In genomic region chr4:133011821-133012775, GRCm38 (mm10) we compare ENCODE assay signal across 8 mouse cellular contexts. TPM values are rescaled to one million over a fixed set of nuclear protein-coding genes. Genes with fewer than 3 reads are reported as not detected.
DNase-seq lines count a peak whose midpoint lies in the region; ATAC-seq and TF ChIP-seq lines count a peak whose summit lies in the region.

No protein-coding gene starts in this region.

- H3K4me1 ChIP-seq in bone marrow macrophage, adult 2 months (ENCODE audit: control insufficient read depth, insufficient read depth, low read length), result 0 out of 2 replicates have a peak, but pooled peaks cover 3% of the 10 kb centered on the region
- peaks cover 52% of the 10 kb centered on the region for H3K4me1 ChIP-seq in forebrain, embryonic 15.5 days
- peaks cover 62% of the 10 kb centered on the region for H3K4me1 ChIP-seq in hindbrain, embryonic 12.5 days
- H3K4me1 ChIP-seq in liver, adult 2 months (ENCODE audit: control insufficient read depth, insufficient read depth, low read length), result peaks cover 6% of the 10 kb centered on the region

- peak overlapping the region; percentile 72 for H3K4me3 ChIP-seq in bone marrow macrophage, adult 2 months (ENCODE audit: insufficient read depth, low read length)
- peak overlapping the region; percentile 98 for H3K4me3 ChIP-seq in forebrain, embryonic 15.5 days
- peak overlapping the region; percentile 99 for H3K4me3 ChIP-seq in hindbrain, embryonic 12.5 days
- peak overlapping the region; percentile 87 for H3K4me3 ChIP-seq in liver, adult 2 months (ENCODE audit: insufficient read depth, low read depth, low read length)

- H3K36me3 ChIP-seq in forebrain, embryonic 15.5 days, result no peaks in the 10 kb centered on the region
- no peaks in the 10 kb centered on the region for H3K36me3 ChIP-seq in hindbrain, embryonic 12.5 days
- no peaks in the 10 kb centered on the region for H3K36me3 ChIP-seq in liver, adult 2 months (ENCODE audit: control insufficient read depth, insufficient read depth, low read length)

- H3K9me3 ChIP-seq in forebrain, embryonic 15.5 days, result no peaks in the 10 kb centered on the region
- H3K9me3 ChIP-seq in hindbrain, embryonic 12.5 days (replicated peaks), result no peaks in the 10 kb centered on the region

- peak overlapping the region; percentile 99 for H3K9ac ChIP-seq in forebrain, embryonic 15.5 days (replicated peaks)
- H3K9ac ChIP-seq in hindbrain, embryonic 12.5 days, result peak overlapping the region; percentile 100
- H3K9ac ChIP-seq in liver, adult 2 months (ENCODE audit: low read depth, low read length), result peak overlapping the region; percentile 97

- peak overlapping the region; percentile 94 for H3K4me2 ChIP-seq in forebrain, embryonic 15.5 days (replicated peaks)
- peak overlapping the region; percentile 99 for H3K4me2 ChIP-seq in hindbrain, embryonic 12.5 days (replicated peaks)

- H3K79me2 ChIP-seq in liver, adult 2 months (ENCODE audit: control insufficient read depth, insufficient read depth, low read length), result peaks cover 34% of the 10 kb centered on the region

- TF ChIP-seq CTCF in bone marrow macrophage, adult 2 months (IDR thresholded peaks at IDR 0.05; ENCODE audit: low read depth, low read length), result no peak
- TF ChIP-seq CTCF in liver, adult 2 months (IDR thresholded peaks at IDR 0.05; ENCODE audit: low read depth, low read length), result no peak

- H3K27ac ChIP-seq in bone marrow macrophage, adult 2 months (ENCODE audit: insufficient read depth, low read depth, low read length), result no peak overlapping the region
- H3K27ac ChIP-seq in forebrain, embryonic 15.5 days (replicated peaks), result peak overlapping the region; percentile 98
- peak overlapping the region; percentile 97 for H3K27ac ChIP-seq in hindbrain, embryonic 12.5 days
- H3K27ac ChIP-seq in liver, adult 2 months (replicated peaks; ENCODE audit: insufficient read depth, low read depth, low read length), result peak overlapping the region; percentile 93

- ATAC-seq in forebrain, embryonic 15.5 days (replicated peaks), result peak; percentile 11; the same call in 1 of the 2 replicates
- ATAC-seq in hindbrain, embryonic 12.5 days (ENCODE audit: low FRiP score), result peak; percentile 4; the same call in 1 of the 2 replicates

- DNase-seq in left cerebral cortex, postnatal 36 days (ENCODE audit: low spot score in 2 of 2), result peak; percentile 38 to 63
- DNase-seq in left cerebral cortex, adult 8-10 months (ENCODE audit: low spot score in 2 of 2), result no peak
- no peak for DNase-seq in liver, adult 2 months (ENCODE audit: extremely low read depth, low read depth, low spot score)
- peak; percentile 25 to 33 for DNase-seq in natural killer cell, adult 2 months (ENCODE audit: low spot score in 2 of 2)
- DNase-seq in thymus, postnatal 4 days, result peak; percentile 81

- WGBS in forebrain, embryonic 15.5 days, result under 1% methylated on average over 68 of the region's 84 CpGs
- under 1% methylated on average over 60 of the region's 84 CpGs for WGBS in hindbrain, embryonic 12.5 days
- under 1% methylated on average over 64 of the region's 84 CpGs for WGBS in liver, adult 2 months

- H3K27me3 ChIP-seq in forebrain, embryonic 15.5 days, result peaks cover 12% of the 10 kb centered on the region
- peaks cover 19% of the 10 kb centered on the region for H3K27me3 ChIP-seq in hindbrain, embryonic 12.5 days
- H3K27me3 ChIP-seq in liver, adult 2 months (ENCODE audit: control insufficient read depth, insufficient read depth, low read length), result no peaks in the 10 kb centered on the region

- intact Hi-C loops in left cerebral cortex, postnatal 36 days (cut with DNase I), result loop anchor here (2.0 to 5.0 kb wide), 3 partner anchors 45 to 200 kb away; partner anchors contain the start of genes Cd164l2 and Gpr3

- no peak for TF ChIP-seq POLR2A in bone marrow macrophage, adult 2 months (IDR thresholded peaks at IDR 0.05; ENCODE audit: borderline replicate concordance, low read depth, low read length)
- no peak for TF ChIP-seq POLR2A in liver, adult 2 months (IDR thresholded peaks at IDR 0.05; ENCODE audit: extremely low read depth, insufficient read depth, low read length)

RNA-seq across cellular contexts. Expression of gene Ahdc1, which starts 1.0 kb away (rescaled TPM):
- 100 to 1,000 TPM in 1 of 2 experiments, 10 to 100 TPM in 1; 91.3 to 110 TPM for total RNA-seq in left cerebral cortex, postnatal 36 days (2021)
- 100 to 1,000 TPM in 2 of 4 experiments, 10 to 100 TPM in 2; 95.7 to 104 (median 99.7) TPM for total RNA-seq in left cerebral cortex, adult 8-10 months (2022)
- 5.5 and 8.7 TPM in 2 replicates for polyA plus RNA-seq in bone marrow macrophage, adult 2 months (2012; ENCODE audit: insufficient read depth, insufficient read length, missing spikeins)
- polyA plus RNA-seq in forebrain, embryonic 15.5 days (2015; fragmentation: Nextera tagmentation; extraction: Ambion mirVana), result 14.2 and 17.0 TPM in 2 replicates
- polyA plus RNA-seq in hindbrain, embryonic 12.5 days (2016; fragmentation: Nextera tagmentation; extraction: Ambion mirVana), result 12.8 and 15.3 TPM in 2 replicates
- 2.4 and 4.1 TPM in 2 replicates for total RNA-seq in liver, adult 2 months (2014; rRNA removed)
- 8.7 and 8.8 TPM in 2 replicates for polyA plus RNA-seq in liver, adult 2 months (2012; rRNA removed)

RNA-seq across cellular contexts. Expression of gene Fgr, which starts 38.2 kb away (rescaled TPM):
- under 1 TPM in 1 of 2 experiments, not detected in 1; 0.17 TPM for total RNA-seq in left cerebral cortex, postnatal 36 days (2021)
- 1 to 10 TPM in 2 of 4 experiments, under 1 TPM in 2; 0.17 to 1.1 (median 0.82) TPM for total RNA-seq in left cerebral cortex, adult 8-10 months (2022)
- 24.3 and 26.0 TPM in 2 replicates for polyA plus RNA-seq in bone marrow macrophage, adult 2 months (2012; ENCODE audit: insufficient read depth, insufficient read length, missing spikeins)
- polyA plus RNA-seq in forebrain, embryonic 15.5 days (2015; fragmentation: Nextera tagmentation; extraction: Ambion mirVana), result 0.06 TPM in 1 of 2 replicates, not detected in the other
- polyA plus RNA-seq in hindbrain, embryonic 12.5 days (2016; fragmentation: Nextera tagmentation; extraction: Ambion mirVana), result 0.08 TPM in 1 of 2 replicates, not detected in the other
- total RNA-seq in liver, adult 2 months (2014; rRNA removed), result 1.2 and 1.3 TPM in 2 replicates
- polyA plus RNA-seq in liver, adult 2 months (2012; rRNA removed), result 0.86 and 1.6 TPM in 2 replicates

Comparison
In these comparisons a context has a peak if more than half of its experiments do, and no peak if none do; other contexts are left out.
1. DNase-seq: peak in left cerebral cortex, postnatal 36 days (2 of 2), natural killer cell, adult 2 months (2 of 2) and thymus, postnatal 4 days (single experiment); none in left cerebral cortex, adult 8-10 months (0 of 2) and liver, adult 2 months (single experiment).
2. Peak in every context shown above with its lines, with median percentiles within 50 percentile points of each other: H3K4me3 ChIP-seq and H3K9ac ChIP-seq.